In genomic region chr9:114562919-114563751, GRCm38 (mm10) we compare ENCODE assay signal across 8 mouse cellular contexts. TPM values are rescaled to one million over a fixed set of nuclear protein-coding genes. Genes with fewer than 3 reads are reported as not detected.
DNase-seq lines count a peak whose midpoint lies in the region; ATAC-seq and TF ChIP-seq lines count a peak whose summit lies in the region.

No protein-coding gene starts in this region.

- DNase-seq in lung, adult 2 months = no peak
- DNase-seq in lung, postnatal 25 days (ENCODE audit: low spot score) = no peak
- DNase-seq in embryo, embryonic 10.5 days (ENCODE audit: low spot score) = peak; percentile 57
- DNase-seq in stomach, postnatal 0 days (ENCODE audit: low spot score) = peak; percentile 71
- no peak for DNase-seq in urinary bladder, postnatal 36 days (ENCODE audit: low spot score in 2 of 2)
- no peak for DNase-seq in layer of hippocampus, postnatal 25 days (ENCODE audit: extremely low spot score in 1 of 2, low spot score in 1 of 2)

- H3K4me2 ChIP-seq in hindbrain, embryonic 12.5 days (replicated peaks) = peak overlapping the region; percentile 76
- H3K4me2 ChIP-seq in liver, embryonic 16.5 days (ENCODE audit: low read depth, low read length) = peak overlapping the region; percentile 55
- H3K4me2 ChIP-seq in stomach, postnatal 0 days (replicated peaks; ENCODE audit: low read depth) = peak overlapping the region; percentile 76

- H3K4me3 ChIP-seq in lung, adult 2 months (replicated peaks; ENCODE audit: extremely low read depth, low read depth, low read length) = peak overlapping the region; percentile 13
- peak overlapping the region; percentile 72 for H3K4me3 ChIP-seq in hindbrain, embryonic 12.5 days
- H3K4me3 ChIP-seq in liver, embryonic 16.5 days (ENCODE audit: low read depth, low read length) = peak overlapping the region; percentile 58
- H3K4me3 ChIP-seq in stomach, postnatal 0 days (ENCODE audit: low read depth, low read length) = peak overlapping the region; percentile 53

- WGBS in lung, adult 2 months = 1% methylated on average over 122 of the region's 122 CpGs
- under 1% methylated on average over 88 of the region's 122 CpGs for WGBS in hindbrain, embryonic 12.5 days
- WGBS in liver, embryonic 16.5 days (ENCODE audit: insufficient replicate concordance) = under 1% methylated on average over 115 of the region's 122 CpGs
- under 1% methylated on average over 105 of the region's 122 CpGs for WGBS in stomach, postnatal 0 days

- TF ChIP-seq POLR2A in lung, adult 2 months (IDR thresholded peaks at IDR 0.05; ENCODE audit: borderline replicate concordance, extremely low read depth, low read depth, low read length) = no peak

- ATAC-seq in hindbrain, embryonic 12.5 days (ENCODE audit: low FRiP score) = peak; percentile 58
- ATAC-seq in liver, embryonic 16.5 days (ENCODE audit: low read depth) = 0 out of 2 replicates have a peak, but pooled peaks have one; percentile 7
- ATAC-seq in stomach, postnatal 0 days (ENCODE audit: low FRiP score, low TSS enrichment) = peak; percentile 47

- peak overlapping the region; percentile 91 for H3K27ac ChIP-seq in hindbrain, embryonic 12.5 days
- peak overlapping the region; percentile 63 for H3K27ac ChIP-seq in liver, embryonic 16.5 days (ENCODE audit: low read length)
- H3K27ac ChIP-seq in stomach, postnatal 0 days (replicated peaks) = peak overlapping the region; percentile 58

- no peak for TF ChIP-seq EP300 in stomach, postnatal 0 days (optimal IDR thresholded peaks at IDR 0.05)

- no peak for TF ChIP-seq CTCF in lung, adult 2 months (IDR thresholded peaks at IDR 0.05; ENCODE audit: insufficient read depth, low read length)
- no peak for TF ChIP-seq CTCF in stomach, postnatal 0 days (IDR thresholded peaks at IDR 0.05; ENCODE audit: low read depth)

- peaks cover 8% of the 10 kb centered on the region; the same call in 1 of the 2 replicates for H3K27me3 ChIP-seq in hindbrain, embryonic 12.5 days
- peaks cover 61% of the 10 kb centered on the region for H3K27me3 ChIP-seq in liver, embryonic 16.5 days (ENCODE audit: control insufficient read depth, insufficient read depth, low read depth, low read length)
- peaks cover 18% of the 10 kb centered on the region for H3K27me3 ChIP-seq in stomach, postnatal 0 days (ENCODE audit: control insufficient read depth, insufficient read depth, low read length)

- peak overlapping the region; percentile 82 for H3K9ac ChIP-seq in hindbrain, embryonic 12.5 days
- H3K9ac ChIP-seq in liver, embryonic 16.5 days (ENCODE audit: low read depth, low read length) = peak overlapping the region; percentile 50
- H3K9ac ChIP-seq in stomach, postnatal 0 days (ENCODE audit: low read length) = peak overlapping the region; percentile 55

- H3K9me3 ChIP-seq in hindbrain, embryonic 12.5 days (replicated peaks) = no peaks in the 10 kb centered on the region
- no peaks in the 10 kb centered on the region for H3K9me3 ChIP-seq in liver, embryonic 16.5 days (replicated peaks; ENCODE audit: control insufficient read depth, low read length)
- no peaks in the 10 kb centered on the region for H3K9me3 ChIP-seq in stomach, postnatal 0 days (ENCODE audit: control insufficient read depth, low read length)

- no peaks in the 10 kb centered on the region for H3K4me1 ChIP-seq in lung, adult 2 months (ENCODE audit: control insufficient read depth, insufficient read depth, low read length)
- peaks cover 34% of the 10 kb centered on the region for H3K4me1 ChIP-seq in hindbrain, embryonic 12.5 days
- no peaks in the 10 kb centered on the region; the same call in none of the 2 replicates for H3K4me1 ChIP-seq in liver, embryonic 16.5 days (ENCODE audit: control insufficient read depth, low read depth, low read length)
- no peaks in the 10 kb centered on the region for H3K4me1 ChIP-seq in stomach, postnatal 0 days (replicated peaks; ENCODE audit: control insufficient read depth, insufficient read depth)

- no peaks in the 10 kb centered on the region for H3K36me3 ChIP-seq in hindbrain, embryonic 12.5 days
- no peaks in the 10 kb centered on the region for H3K36me3 ChIP-seq in liver, embryonic 16.5 days (ENCODE audit: control insufficient read depth, insufficient read depth)
- no peaks in the 10 kb centered on the region for H3K36me3 ChIP-seq in stomach, postnatal 0 days (ENCODE audit: control insufficient read depth, insufficient read depth, low read length)

RNA-seq across cellular contexts. Expression of gene Trim71, which starts 1.0 kb away (rescaled TPM):
- 0.05 and 0.08 TPM in 2 replicates for polyA plus RNA-seq in lung, adult 2 months (2012; rRNA removed)
- 1.2 and 1.3 TPM in 2 replicates for polyA plus RNA-seq in hindbrain, embryonic 12.5 days (2016; fragmentation: Nextera tagmentation; extraction: Ambion mirVana)
- polyA plus RNA-seq in liver, embryonic 16.5 days (2015; fragmentation: Nextera tagmentation; extraction: Ambion mirVana) = 0.69 and 0.71 TPM in 2 replicates
- polyA plus RNA-seq in stomach, postnatal 0 days (2015; fragmentation: Nextera tagmentation; extraction: Ambion mirVana) = 0.47 and 0.51 TPM in 2 replicates
- 1 to 10 TPM in 1 of 2 experiments, under 1 TPM in 1; 0.91 to 1.2 TPM for total RNA-seq in layer of hippocampus, postnatal 25 days (2021)

RNA-seq across cellular contexts. Expression of gene C130032M10Rik, which starts 47.6 kb away (rescaled TPM):
- polyA plus RNA-seq in lung, adult 2 months (2012; rRNA removed) = not detected in 2 replicates
- polyA plus RNA-seq in hindbrain, embryonic 12.5 days (2016; fragmentation: Nextera tagmentation; extraction: Ambion mirVana) = 0.31 and 0.46 TPM in 2 replicates
- not detected in 2 replicates for polyA plus RNA-seq in liver, embryonic 16.5 days (2015; fragmentation: Nextera tagmentation; extraction: Ambion mirVana)
- polyA plus RNA-seq in stomach, postnatal 0 days (2015; fragmentation: Nextera tagmentation; extraction: Ambion mirVana) = not detected in 2 replicates
- not detected for total RNA-seq in layer of hippocampus, postnatal 25 days (2021)

RNA-seq across cellular contexts. Expression of gene Ccr4, which starts 58.4 kb away (rescaled TPM):
- polyA plus RNA-seq in lung, adult 2 months (2012; rRNA removed) = 0.69 and 0.75 TPM in 2 replicates
- polyA plus RNA-seq in hindbrain, embryonic 12.5 days (2016; fragmentation: Nextera tagmentation; extraction: Ambion mirVana) = not detected in 2 replicates
- not detected in 2 replicates for polyA plus RNA-seq in liver, embryonic 16.5 days (2015; fragmentation: Nextera tagmentation; extraction: Ambion mirVana)
- polyA plus RNA-seq in stomach, postnatal 0 days (2015; fragmentation: Nextera tagmentation; extraction: Ambion mirVana) = not detected in 2 replicates
- total RNA-seq in layer of hippocampus, postnatal 25 days (2021) = not detected

Comparison
In these comparisons a context has a peak if more than half of its experiments do, and no peak if none do; other contexts are left out.
1. DNase-seq: peak in embryo, embryonic 10.5 days (single experiment) and stomach, postnatal 0 days (single experiment); none in lung, adult 2 months (single experiment), lung, postnatal 25 days (single experiment), urinary bladder, postnatal 36 days (0 of 2) and layer of hippocampus, postnatal 25 days (0 of 2).
2. H3K4me3 ChIP-seq: peak in every context shown above with its lines; median percentile 72 in hindbrain, embryonic 12.5 days; 58 in liver, embryonic 16.5 days; 53 in stomach, postnatal 0 days; 13 in lung, adult 2 months.
3. ATAC-seq: peak in every context shown above with its lines; median percentile 58 in hindbrain, embryonic 12.5 days; 47 in stomach, postnatal 0 days; 7 in liver, embryonic 16.5 days.
4. Peak in every context shown above with its lines, with median percentiles within 50 percentile points of each other: H3K27ac ChIP-seq, H3K4me2 ChIP-seq and H3K9ac ChIP-seq.